Mouse (Mus musculus) hematopoietic multipotent progenitor cell, adult 10-12 weeks (in vitro differentiated cells): ENCODE measurements around the gene Mmp24. TPM values are rescaled to one million over a fixed set of nuclear protein-coding genes. Genes with fewer than 3 reads are reported as not detected.

Experiments used
- polyA plus RNA-seq: library from polyadenylated mRNA; stranded (reverse); fragments of >175 nt; gene quantifications from 2 replicates; pipeline ENCODE4 v1.2.3, GENCODE M21; 2012; ENCODE audit warnings: low replicate concordance

Mmp24 gene
- not detected in 2 replicates for polyA plus RNA-seq

GRCm38 (mm10) chr2:155774927-155775684 lies at the start of gene Mmp24:
Mmp24 (plus strand) TSS chr2:155775342.

GRCm38 (mm10) chr2:155729158-155729645 lies 45.9 kb upstream of the Mmp24 start, which contains the start of gene Edem2:
Edem2 (minus strand) TSS chr2:155729475.

GRCm38 (mm10) chr2:155735766-155736165 lies 39.4 kb upstream of the Mmp24 start, which contains the start of gene Gm17581:
Gm17581 (minus strand) TSS chr2:155735866.

DNA sequence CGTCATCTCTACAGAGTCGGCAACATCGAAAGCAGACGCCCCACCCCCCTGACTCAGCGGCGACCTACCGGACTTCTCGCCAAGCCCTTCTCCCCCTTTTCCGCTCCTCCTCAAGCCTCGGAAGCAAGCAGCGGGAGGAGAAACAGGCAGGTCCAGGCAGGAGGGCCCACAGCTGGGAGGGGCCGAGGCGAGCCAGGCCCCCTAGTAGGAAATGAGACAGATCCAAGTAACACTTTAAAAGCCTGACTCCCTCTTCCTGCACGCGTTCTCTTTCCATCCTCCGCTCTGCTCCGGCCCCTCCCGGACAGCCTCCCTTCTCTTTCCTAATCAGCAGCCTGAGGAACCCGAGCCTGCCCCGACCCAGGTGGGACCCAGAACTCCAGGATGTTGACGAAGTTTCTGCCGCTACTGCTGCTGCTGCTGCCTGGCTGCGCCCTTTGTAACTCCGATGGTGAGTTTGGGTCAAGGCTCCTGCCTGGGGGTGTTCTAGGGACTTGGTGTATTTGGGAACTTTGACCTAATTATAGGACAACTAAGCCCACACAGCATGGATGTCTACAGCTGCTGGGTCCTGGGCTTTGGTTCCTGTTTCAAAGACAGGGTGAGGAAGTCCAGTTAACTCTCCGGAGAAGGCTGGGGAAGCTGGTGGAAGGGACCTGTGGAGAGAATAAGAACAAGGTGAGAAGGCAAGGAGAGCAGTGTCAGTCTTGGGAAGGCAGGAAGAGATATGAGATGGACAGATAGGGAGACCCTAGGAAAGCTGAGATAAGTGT lies 23.9 kb upstream of the Mmp24 start, which contains the start of gene Procr:
Gene Procr, plus strand, starts transcription at position 104 of the 773 bp plus-strand sequence.

GRCm38 (mm10) chr2:155819392-155819448 lies 44.1 kb downstream of the Mmp24 start, which contains the start of gene BC029722:
BC029722 (minus strand) TSS chr2:155819426.

DNA sequence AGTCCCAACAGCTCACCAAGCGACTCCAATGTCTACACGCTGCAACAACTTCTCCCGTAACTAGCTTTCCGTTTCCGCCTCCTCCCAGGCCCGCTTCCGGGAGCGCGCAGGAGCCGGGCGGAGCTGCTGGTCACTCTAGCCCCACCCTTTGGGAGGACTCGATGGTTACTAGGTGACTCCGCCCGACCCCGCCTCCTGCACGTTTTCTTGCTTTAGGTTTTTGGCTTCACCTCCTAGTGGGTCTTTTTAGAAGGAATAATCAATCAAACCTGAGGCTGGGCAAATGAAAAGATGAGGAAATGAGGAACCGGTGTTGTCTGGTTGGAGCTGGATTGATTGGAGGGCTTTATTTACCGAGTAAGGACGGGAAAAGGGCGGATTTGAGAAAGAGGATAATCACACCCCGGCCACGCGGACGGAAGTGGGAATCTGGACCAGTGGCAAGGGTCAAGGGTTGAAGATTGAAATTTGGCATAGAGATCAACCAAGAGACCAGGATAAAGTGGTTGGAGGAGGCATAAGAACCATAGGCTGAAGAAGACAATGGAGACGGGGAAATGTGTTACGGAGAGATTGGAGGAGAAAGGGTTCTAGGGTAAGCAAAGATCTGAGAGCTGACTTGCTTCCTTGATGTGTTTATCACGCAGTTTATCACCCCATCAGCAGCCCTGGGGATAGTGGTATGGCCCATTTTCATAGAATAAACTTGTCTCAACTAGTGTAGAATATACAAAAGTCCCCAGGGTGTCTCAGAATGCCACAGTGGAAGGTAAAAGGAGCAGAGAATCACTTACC lies 51.7 kb downstream of the Mmp24 start, which contains the start of gene Eif6:
Gene Eif6, minus strand, starts transcription at position 296 of the 795 bp plus-strand sequence.

DNA sequence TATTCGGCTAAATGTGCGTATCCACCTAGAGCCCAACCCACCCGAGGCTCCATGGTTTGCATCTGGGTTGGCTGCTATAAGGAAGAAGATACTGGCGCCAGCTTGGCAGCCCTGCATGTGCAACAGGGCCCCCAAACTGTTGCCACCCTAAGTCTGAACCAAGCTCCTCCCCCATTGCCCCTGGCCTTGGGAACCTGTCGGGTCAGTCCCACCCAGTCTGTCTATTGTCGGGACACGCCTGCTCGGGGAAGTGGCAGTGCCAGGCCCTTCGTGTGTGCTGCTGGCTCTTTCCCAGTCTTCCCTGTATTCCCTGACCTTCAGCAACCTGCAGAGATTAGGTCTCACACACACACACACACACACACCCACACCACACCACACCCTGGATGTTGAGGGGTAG lies 59.6 kb downstream of the Mmp24 start, which contains the start of gene Fam83c:
Gene Fam83c, minus strand, starts transcription at position 123 of the 400 bp plus-strand sequence.

Other genes starting within 250 kb of the Mmp24 start
- gene Gss, start 182.5 kb upstream of the Mmp24 start, polyA plus RNA-seq = 8.5 and 11.3 TPM in 2 replicates
- 0.97 and 1.00 TPM in 2 replicates for gene Myh7b, start 164.1 kb upstream of the Mmp24 start, polyA plus RNA-seq
- 112 and 131 TPM in 2 replicates for gene Trpc4ap, start 83.0 kb upstream of the Mmp24 start, polyA plus RNA-seq
- 76.2 and 193 TPM in 2 replicates for gene Edem2, start 45.9 kb upstream of the Mmp24 start, polyA plus RNA-seq
- not detected in 2 replicates for gene Gm17581, start 39.5 kb upstream of the Mmp24 start, polyA plus RNA-seq
- gene Procr, start 24.2 kb upstream of the Mmp24 start, polyA plus RNA-seq = 1.3 and 2.4 TPM in 2 replicates
- 42.5 and 89.4 TPM in 2 replicates for gene BC029722, start 44.1 kb downstream of the Mmp24 start, polyA plus RNA-seq
- 128 and 292 TPM in 2 replicates for gene Eif6, start 51.6 kb downstream of the Mmp24 start, polyA plus RNA-seq
- not detected in 2 replicates for gene Fam83c, start 59.5 kb downstream of the Mmp24 start, polyA plus RNA-seq
- 1.3 and 2.2 TPM in 2 replicates for gene Uqcc1, start 155.0 kb downstream of the Mmp24 start, polyA plus RNA-seq
- not detected in 2 replicates for gene Gm15557, start 165.4 kb downstream of the Mmp24 start, polyA plus RNA-seq
- gene Gdf5, start 170.0 kb downstream of the Mmp24 start, polyA plus RNA-seq = not detected in 2 replicates
- gene Cep250, start 181.1 kb downstream of the Mmp24 start, polyA plus RNA-seq = 27.5 and 34.6 TPM in 2 replicates
- gene 6430550D23Rik, start 232.6 kb downstream of the Mmp24 start, polyA plus RNA-seq = 0.07 and 0.43 TPM in 2 replicates
- gene Ergic3, start 232.7 kb downstream of the Mmp24 start, polyA plus RNA-seq = 55.0 and 74.5 TPM in 2 replicates